Mouse (Mus musculus): ENCODE data around the gene Csnk1g1. TPM values are rescaled to one million over a fixed set of nuclear protein-coding genes. Genes with fewer than 3 reads are reported as not detected.

The Csnk1g1 gene
- polyA plus RNA-seq, 1 experiment from 2014 or later: 14.6 TPM

GRCm38 (mm10) chr9:65995603-65996376 is 87.1 kb downstream of the Csnk1g1 start:
- no peak for DNase-seq (ENCODE audit: low spot score)

- DNase-seq (ENCODE audit: low spot score): no peak
Observed at GRCm38 (mm10) chr9:65998965-65999364, 90.2 kb downstream of the Csnk1g1 start.

GRCm38 (mm10) chr9:66004380-66004779 is 95.7 kb downstream of the Csnk1g1 start:
- peak; percentile 42 for DNase-seq (ENCODE audit: low spot score)

- no peak for DNase-seq (ENCODE audit: low spot score)
Observed at GRCm38 (mm10) chr9:66007603-66008202, 99.0 kb downstream of the Csnk1g1 start.

GRCm38 (mm10) chr9:66020601-66021000 is 111.9 kb downstream of the Csnk1g1 start:
- DNase-seq (ENCODE audit: low spot score): no peak

- DNase-seq (ENCODE audit: low spot score): no peak
Observed at GRCm38 (mm10) chr9:66038082-66038481, 129.4 kb downstream of the Csnk1g1 start.

- no peak for DNase-seq (ENCODE audit: low spot score)
Observed at GRCm38 (mm10) chr9:66038581-66038980, 129.9 kb downstream of the Csnk1g1 start.

- no peak for DNase-seq (ENCODE audit: low spot score)
Observed at GRCm38 (mm10) chr9:66039290-66039689, 130.6 kb downstream of the Csnk1g1 start.

GRCm38 (mm10) chr9:66040801-66041200 is 132.1 kb downstream of the Csnk1g1 start:
- DNase-seq (ENCODE audit: low spot score): no peak

- DNase-seq (ENCODE audit: low spot score): no peak
Observed at GRCm38 (mm10) chr9:66042331-66042730, 133.6 kb downstream of the Csnk1g1 start.

- DNase-seq (ENCODE audit: low spot score): no peak
Observed at GRCm38 (mm10) chr9:66043241-66043640, 134.5 kb downstream of the Csnk1g1 start.

- DNase-seq (ENCODE audit: low spot score): no peak
Observed at GRCm38 (mm10) chr9:66049931-66050601, 141.3 kb downstream of the Csnk1g1 start.

GRCm38 (mm10) chr9:66051493-66051892 is 142.8 kb downstream of the Csnk1g1 start:
- DNase-seq (ENCODE audit: low spot score): no peak

- DNase-seq (ENCODE audit: low spot score): no peak
Observed at GRCm38 (mm10) chr9:66052731-66053130, 144.0 kb downstream of the Csnk1g1 start.

GRCm38 (mm10) chr9:66053620-66054019 is 144.9 kb downstream of the Csnk1g1 start:
- no peak for DNase-seq (ENCODE audit: low spot score)

- DNase-seq (ENCODE audit: low spot score): peak; percentile 97
Observed at GRCm38 (mm10) chr9:66059583-66060307, 151.0 kb downstream of the Csnk1g1 start, which contains the start of gene Ppib. TSS of gene Ppib (plus strand) at chr9:66060222.

GRCm38 (mm10) chr9:66060308-66060647 is 151.6 kb downstream of the Csnk1g1 start:
- DNase-seq (ENCODE audit: low spot score): no peak

GRCm38 (mm10) chr9:66060986-66061385 is 152.3 kb downstream of the Csnk1g1 start:
- DNase-seq (ENCODE audit: low spot score): no peak

GRCm38 (mm10) chr9:66061656-66062055 is 152.9 kb downstream of the Csnk1g1 start:
- DNase-seq (ENCODE audit: low spot score): no peak

GRCm38 (mm10) chr9:66063446-66063845 is 154.7 kb downstream of the Csnk1g1 start:
- DNase-seq (ENCODE audit: low spot score): no peak

- DNase-seq (ENCODE audit: low spot score): no peak
Observed at GRCm38 (mm10) chr9:66064316-66064715, 155.6 kb downstream of the Csnk1g1 start.

GRCm38 (mm10) chr9:66066791-66067190 is 158.1 kb downstream of the Csnk1g1 start:
- no peak for DNase-seq (ENCODE audit: low spot score)

Data from thymus, postnatal 0 days (tissue).